Mouse (Mus musculus) R1 (cell line): ENCODE results near the gene Ispd.

ENCODE experiments used
- DNase-seq: peaks from one replicate; pipeline ENCODE4 v3.0.0-alpha.2; 2018; ENCODE audit warnings: low read depth, low spot score

Gene Ispd

GRCm38 (mm10) chr12:36554697-36555096 is 173.4 kb downstream of the Ispd start:
- DNase-seq: no peak

- no peak for DNase-seq
Observed at GRCm38 (mm10) chr12:36564146-36564545, 182.9 kb downstream of the Ispd start.

GRCm38 (mm10) chr12:36566974-36567373 is 185.7 kb downstream of the Ispd start:
- no peak for DNase-seq

GRCm38 (mm10) chr12:36570414-36571095 is 189.3 kb downstream of the Ispd start:
- no peak for DNase-seq

GRCm38 (mm10) chr12:36584828-36585227 is 203.6 kb downstream of the Ispd start:
- no peak for DNase-seq

GRCm38 (mm10) chr12:36597539-36598250 is 216.4 kb downstream of the Ispd start:
- DNase-seq: no peak

- DNase-seq: no peak
Observed at GRCm38 (mm10) chr12:36621960-36622736, 240.9 kb downstream of the Ispd start.

- DNase-seq: no peak
Observed at GRCm38 (mm10) chr12:36627204-36627603, 246.0 kb downstream of the Ispd start.

- DNase-seq: no peak
Observed at GRCm38 (mm10) chr12:36632427-36632826, 251.2 kb downstream of the Ispd start.

GRCm38 (mm10) chr12:36647514-36647913 is 266.3 kb downstream of the Ispd start:
- DNase-seq: no peak

- no peak for DNase-seq
Observed at GRCm38 (mm10) chr12:36662496-36662895, 281.2 kb downstream of the Ispd start.

- no peak for DNase-seq
Observed at GRCm38 (mm10) chr12:36664783-36665182, 283.5 kb downstream of the Ispd start.

GRCm38 (mm10) chr12:36666771-36667170 is 285.5 kb downstream of the Ispd start:
- no peak for DNase-seq

- peak; percentile 2 for DNase-seq
Observed at GRCm38 (mm10) chr12:36670164-36670908, 289.1 kb downstream of the Ispd start.

GRCm38 (mm10) chr12:36670915-36671579 is 289.8 kb downstream of the Ispd start:
- DNase-seq: peak; percentile 6

GRCm38 (mm10) chr12:36674481-36674880 is 293.2 kb downstream of the Ispd start:
- no peak for DNase-seq

GRCm38 (mm10) chr12:36678220-36678619 is 297.0 kb downstream of the Ispd start:
- no peak for DNase-seq

- DNase-seq: no peak
Observed at GRCm38 (mm10) chr12:36680883-36681505, 299.7 kb downstream of the Ispd start.

- DNase-seq: no peak
Observed at GRCm38 (mm10) chr12:36681779-36682178, 300.5 kb downstream of the Ispd start.

- DNase-seq: no peak
Observed at GRCm38 (mm10) chr12:36694072-36694471, 312.8 kb downstream of the Ispd start.

- no peak for DNase-seq
Observed at GRCm38 (mm10) chr12:36704380-36704779, 323.1 kb downstream of the Ispd start.
